Mouse (Mus musculus) forebrain, embryonic 10.5 days (tissue): ENCODE measurements around the gene Dnase1l2. TPM values are rescaled to one million over a fixed set of nuclear protein-coding genes. Genes with fewer than 3 reads are reported as not detected.
"Not testable (repeated sequence)": the region's sequence is repeated elsewhere in the genome, so short reads cannot be mapped to it uniquely, and the experiment has no call there.

Experiments used
- DNase-seq: peaks from one replicate; pipeline ENCODE4 v3.0.0-alpha.2; 2017; ENCODE audit warnings: low spot score; ENCODE audit errors: extremely low spot score
- H3K27ac ChIP-seq: fragments of 300-500 bp; sonication (generic); 2 replicates; pipeline ENCODE4 v1.5.1; 2016; ENCODE audit warnings: mild to moderate bottlenecking
- H3K27me3 ChIP-seq: fragments of 300-500 bp; sonication (generic); 2 replicates; pipeline ENCODE4 v1.6.1; 2016; ENCODE audit warnings: mild to moderate bottlenecking; ENCODE audit not compliant: poor library complexity, severe bottlenecking
- H3K36me3 ChIP-seq: fragments of 300-500 bp; sonication (generic); replicated peaks from 2 replicates; pipeline ENCODE4 v1.6.1; 2016; ENCODE audit warnings: mild to moderate bottlenecking, moderate library complexity
- H3K4me1 ChIP-seq: fragments of 300-500 bp; sonication (generic); 2 replicates; pipeline ENCODE4 v1.6.1; 2016
- H3K4me3 ChIP-seq: fragments of 300-500 bp; sonication (generic); 2 replicates; pipeline ENCODE4 v1.5.1; 2016; ENCODE audit warnings: mild to moderate bottlenecking, moderate library complexity
- H3K9me3 ChIP-seq: fragments of 300-500 bp; sonication (generic); 2 replicates; pipeline ENCODE4 v1.6.1; 2016; ENCODE audit warnings: mild to moderate bottlenecking, moderate library complexity
- WGBS: fragments of 180-500 bp; shearing (Covaris S2); methylation state at CpG from one replicate; pipeline ENCODE4 v1.1.7; 2016; 5-methylcytosine and 5-hydroxymethylcytosine counted together
- polyA plus RNA-seq: library from polyadenylated mRNA; unstranded; fragments of >200 nt; fragmentation: Nextera tagmentation; extraction: Ambion mirVana; gene quantifications from 2 replicates; pipeline ENCODE4 v1.2.1, GENCODE M21; 2016

The Dnase1l2 gene
- polyA plus RNA-seq, 1 experiment from 2014 or later: 2.3 TPM

GRCm38 (mm10) chr17:24468636-24469246, 25.8 kb upstream of the Dnase1l2 start:
- no peak overlapping the region for H3K4me3 ChIP-seq
- no peak for DNase-seq
- H3K9me3 ChIP-seq: no peaks in the 10 kb centered on the region
- WGBS: 88% methylated on average over 5 of the region's 5 CpGs
- peaks cover 21% of the 10 kb centered on the region for H3K36me3 ChIP-seq
- peaks cover 34% of the 10 kb centered on the region for H3K4me1 ChIP-seq
- H3K27me3 ChIP-seq: no peaks in the 10 kb centered on the region
- H3K27ac ChIP-seq: no peak overlapping the region

GRCm38 (mm10) chr17:24463374-24464133, 20.6 kb upstream of the Dnase1l2 start:
- Histone ChIP-seq H3K27me3 (no peaks in the 10 kb centered on the region), H3K4me1 (no peaks in the 10 kb centered on the region), H3K4me3 (no peak overlapping the region), H3K9me3 (no peaks in the 10 kb centered on the region), H3K27ac (no peak overlapping the region), H3K36me3 (no peaks in the 10 kb centered on the region)
- no peak for DNase-seq
- WGBS: 64% methylated on average over 6 of the region's 6 CpGs

- Histone ChIP-seq H3K4me1 (no peaks in the 10 kb centered on the region), H3K27me3 (no peaks in the 10 kb centered on the region), H3K9me3 (no peaks in the 10 kb centered on the region), H3K4me3 (no peak overlapping the region), H3K36me3 (no peaks in the 10 kb centered on the region), H3K27ac (no peak overlapping the region)
- whole genome bisulfite sequencing: 86% methylated on average over 1 of the region's 1 CpGs
- DNase-seq: no peak
These were observed 20.0 kb upstream of the Dnase1l2 start for GRCm38 (mm10) chr17:24462932-24463331.

GRCm38 (mm10) chr17:24461580-24461979, 18.7 kb upstream of the Dnase1l2 start:
- Histone ChIP-seq H3K4me3 (no peak overlapping the region), H3K27me3 (no peaks in the 10 kb centered on the region), H3K27ac (no peak overlapping the region), H3K9me3 (no peaks in the 10 kb centered on the region), H3K4me1 (no peaks in the 10 kb centered on the region), H3K36me3 (no peaks in the 10 kb centered on the region)
- no peak for DNase-seq
- 76% methylated on average over 2 of the region's 2 CpGs for WGBS

GRCm38 (mm10) chr17:24455523-24456206, 12.8 kb upstream of the Dnase1l2 start:
- WGBS: 51% methylated on average over 10 of the region's 10 CpGs
- peak overlapping the region; percentile 78 for H3K4me3 ChIP-seq
- H3K4me1 ChIP-seq: peaks cover 22% of the 10 kb centered on the region
- not testable (repeated sequence) for DNase-seq, H3K9me3 ChIP-seq, H3K27me3 ChIP-seq
- H3K36me3 ChIP-seq: peaks cover 11% of the 10 kb centered on the region
- H3K27ac ChIP-seq: peak overlapping the region; percentile 95

DNA sequence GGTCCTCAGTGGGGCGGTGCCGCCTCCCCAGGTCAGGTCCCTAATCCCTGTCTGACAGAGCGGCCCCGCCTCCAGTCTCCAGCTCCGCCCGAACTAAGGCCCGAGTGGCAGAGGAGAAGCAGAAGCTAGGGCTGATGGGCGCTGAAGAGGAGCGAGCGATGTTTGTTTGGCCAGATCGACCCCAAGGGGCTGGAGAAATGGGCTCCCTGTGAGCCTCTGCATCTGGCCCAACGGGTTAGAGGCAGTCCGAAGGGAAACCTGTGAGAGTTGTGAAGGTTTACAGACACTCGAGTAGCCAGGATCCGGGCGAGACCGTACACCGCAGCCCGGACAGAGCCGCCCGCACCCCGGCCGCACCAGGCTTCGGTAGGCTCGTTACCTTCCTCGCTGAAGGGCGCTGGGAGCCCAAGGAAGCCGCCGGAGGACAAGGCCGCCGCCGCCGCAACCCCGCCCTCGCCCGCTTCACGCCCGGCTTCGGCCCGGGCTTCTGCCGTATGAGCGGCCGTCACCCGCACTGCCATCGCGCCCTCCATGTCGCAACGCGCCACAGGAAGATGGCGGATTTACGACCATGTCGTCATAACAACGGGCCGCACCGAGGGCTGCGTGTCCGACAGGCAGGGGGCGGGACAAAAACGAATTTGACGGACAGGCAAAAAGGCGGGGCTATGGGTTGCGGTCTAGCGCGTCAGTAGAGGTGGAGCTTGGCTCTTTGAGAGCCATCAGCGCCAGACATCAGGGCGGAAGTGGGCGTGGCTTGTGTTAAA, 12.0 kb upstream of the Dnase1l2 start:
- Histone ChIP-seq H3K27ac (peak overlapping the region; percentile 95), H3K36me3 (peaks cover 19% of the 10 kb centered on the region), H3K4me3 (peak overlapping the region; percentile 78), H3K9me3 (no peaks in the 10 kb centered on the region), H3K4me1 (peaks cover 22% of the 10 kb centered on the region), H3K27me3 (no peaks in the 10 kb centered on the region)
- WGBS: 0% methylated on average over 67 of the region's 67 CpGs
- peak; percentile 100 for DNase-seq

GRCm38 (mm10) chr17:24454218-24454755, 11.4 kb upstream of the Dnase1l2 start:
- no peaks in the 10 kb centered on the region for H3K27me3 ChIP-seq
- WGBS: 14% methylated on average over 14 of the region's 14 CpGs
- H3K27ac ChIP-seq: peak overlapping the region; percentile 95
- peaks cover 22% of the 10 kb centered on the region for H3K4me1 ChIP-seq
- H3K9me3 ChIP-seq: no peaks in the 10 kb centered on the region
- H3K4me3 ChIP-seq: peak overlapping the region; percentile 78
- no peak for DNase-seq
- H3K36me3 ChIP-seq: peaks cover 25% of the 10 kb centered on the region

GRCm38 (mm10) chr17:24453372-24453771, 10.5 kb upstream of the Dnase1l2 start:
- Histone ChIP-seq H3K27ac (no peak overlapping the region), H3K27me3 (no peaks in the 10 kb centered on the region), H3K9me3 (no peaks in the 10 kb centered on the region), H3K4me1 (peaks cover 22% of the 10 kb centered on the region), H3K4me3 (no peak overlapping the region), H3K36me3 (peaks cover 34% of the 10 kb centered on the region)
- WGBS: 88% methylated on average over 2 of the region's 2 CpGs
- DNase-seq: no peak

- Histone ChIP-seq H3K27me3 (no peaks in the 10 kb centered on the region), H3K4me1 (peaks cover 22% of the 10 kb centered on the region), H3K4me3 (no peak overlapping the region), H3K9me3 (no peaks in the 10 kb centered on the region), H3K36me3 (peaks cover 56% of the 10 kb centered on the region), H3K27ac (no peak overlapping the region)
- 95% methylated on average over 6 of the region's 6 CpGs for WGBS
- no peak for DNase-seq
These were observed 8.3 kb upstream of the Dnase1l2 start for GRCm38 (mm10) chr17:24451220-24451619.

- Histone ChIP-seq H3K27ac (no peak overlapping the region), H3K27me3 (no peaks in the 10 kb centered on the region), H3K4me3 (no peak overlapping the region), H3K9me3 (no peaks in the 10 kb centered on the region), H3K36me3 (peaks cover 73% of the 10 kb centered on the region), H3K4me1 (peaks cover 15% of the 10 kb centered on the region)
- DNase-seq: no peak
- WGBS: 94% methylated on average over 6 of the region's 6 CpGs
These were observed 6.6 kb upstream of the Dnase1l2 start for GRCm38 (mm10) chr17:24449507-24449906.

- 91% methylated on average over 8 of the region's 8 CpGs for WGBS
- no peak for DNase-seq
- Histone ChIP-seq H3K9me3 (no peaks in the 10 kb centered on the region), H3K4me3 (no peak overlapping the region), H3K36me3 (peaks cover 100% of the 10 kb centered on the region), H3K27me3 (no peaks in the 10 kb centered on the region), H3K4me1 (no peaks in the 10 kb centered on the region), H3K27ac (no peak overlapping the region)
These were observed 3.7 kb upstream of the Dnase1l2 start for GRCm38 (mm10) chr17:24446590-24446989.

DNA sequence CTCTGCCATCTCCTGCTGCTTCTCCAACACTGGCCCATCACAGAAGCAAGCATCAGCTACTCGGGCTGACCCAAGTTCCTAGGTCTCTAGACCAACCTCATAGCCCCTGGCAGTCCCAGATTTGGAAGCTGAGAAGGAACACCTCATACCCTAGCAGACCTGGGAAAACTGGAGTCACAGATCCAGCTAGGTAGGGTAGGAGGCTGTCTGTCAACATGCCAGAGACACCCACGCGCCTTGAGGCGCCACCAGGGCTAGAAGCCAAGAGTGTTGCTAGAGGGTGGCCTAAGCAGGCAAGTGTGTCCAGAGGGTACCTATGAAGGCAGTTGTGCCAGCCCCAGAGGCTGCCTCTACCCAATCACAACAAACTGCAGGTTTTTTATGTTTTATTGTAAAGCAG, 504 bp upstream of the Dnase1l2 start:
- no peaks in the 10 kb centered on the region for H3K9me3 ChIP-seq
- no peak for DNase-seq
- no peaks in the 10 kb centered on the region for H3K4me1 ChIP-seq
- 93% methylated on average over 4 of the region's 4 CpGs for WGBS
- H3K36me3 ChIP-seq: peaks cover 100% of the 10 kb centered on the region
- H3K27me3 ChIP-seq: no peaks in the 10 kb centered on the region
- H3K27ac ChIP-seq: no peak overlapping the region
- H3K4me3 ChIP-seq: no peak overlapping the region
